Mouse (Mus musculus): ENCODE measurements around the gene Klc4.

The Klc4 gene

DNA sequence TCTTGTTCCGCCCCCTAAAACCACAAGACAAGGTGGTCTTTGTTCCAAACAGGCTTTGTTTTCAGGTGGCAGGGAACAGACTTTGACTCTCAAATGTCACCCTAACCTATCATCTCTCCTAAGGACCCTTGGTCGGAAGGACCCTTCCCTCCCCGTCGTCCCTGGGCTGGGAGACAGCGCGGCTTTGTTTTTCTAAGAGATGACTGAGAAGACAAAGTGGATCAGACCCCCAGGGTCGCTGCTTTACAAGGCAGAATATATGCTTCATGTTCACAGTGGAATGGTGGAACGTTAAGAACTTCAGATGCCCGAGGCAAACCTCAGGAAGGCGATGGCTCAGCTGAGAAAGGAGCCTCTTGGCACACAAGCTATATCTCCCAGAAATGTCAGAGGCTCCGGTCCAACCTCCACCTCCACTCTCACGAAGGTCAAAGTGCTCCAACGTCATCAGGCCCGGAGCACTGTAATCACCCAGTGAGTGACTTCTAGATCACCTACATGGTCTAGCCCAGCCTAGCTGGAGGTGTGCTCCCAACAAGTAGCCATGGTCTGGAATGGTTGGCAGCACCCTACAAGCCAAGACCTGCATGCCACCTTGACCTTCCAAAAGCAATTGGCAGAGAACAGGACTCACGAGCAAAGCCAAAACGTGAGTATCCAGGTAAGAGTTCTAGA is 26.0 kb downstream of the Klc4 start:
- DNase-seq = no peak

DNA sequence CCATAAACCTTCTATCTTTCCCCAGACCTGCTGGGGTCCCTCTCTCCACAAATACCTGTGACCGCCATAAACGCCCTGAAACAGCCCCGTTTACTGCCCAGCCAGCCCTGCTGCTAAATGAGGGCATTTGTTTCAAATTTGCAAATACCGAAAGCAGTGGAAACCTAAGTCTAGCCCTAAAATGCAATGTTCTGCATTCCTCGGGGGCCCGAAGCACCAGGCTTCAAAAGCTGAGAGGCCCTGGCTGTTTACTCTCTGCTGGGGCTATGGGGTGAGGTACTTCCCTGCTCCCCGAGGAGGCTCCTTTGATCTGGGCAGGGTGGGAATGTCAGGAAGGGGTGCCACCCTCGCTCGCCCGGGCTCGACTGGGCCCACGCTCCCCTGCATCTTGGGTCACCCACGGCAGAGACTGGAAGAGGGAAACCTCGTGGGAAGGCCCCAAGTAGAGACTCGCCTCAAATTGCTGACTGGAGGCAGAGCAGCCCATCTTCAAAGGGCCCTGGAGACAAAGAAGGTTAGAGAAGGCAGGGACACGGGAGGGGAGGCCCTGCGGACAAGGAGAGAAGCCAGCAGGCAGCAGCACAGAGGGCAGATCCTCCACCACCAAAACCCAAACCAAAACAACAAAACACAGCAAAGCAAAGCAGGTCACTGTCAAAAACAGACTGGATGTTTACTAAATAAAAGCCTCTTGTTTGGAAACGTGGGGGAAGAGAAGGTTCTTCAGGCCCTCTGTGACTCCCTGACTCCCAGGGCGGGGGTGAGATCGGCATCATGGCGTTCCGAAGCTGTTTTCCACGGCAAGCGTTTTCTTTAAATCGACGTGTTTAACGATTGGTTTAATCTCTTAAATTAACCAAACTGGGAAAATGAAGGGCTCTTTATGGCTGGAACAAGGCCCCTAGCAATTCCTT is 26.8 kb downstream of the Klc4 start:
- DNase-seq = peak; percentile 55

DNA sequence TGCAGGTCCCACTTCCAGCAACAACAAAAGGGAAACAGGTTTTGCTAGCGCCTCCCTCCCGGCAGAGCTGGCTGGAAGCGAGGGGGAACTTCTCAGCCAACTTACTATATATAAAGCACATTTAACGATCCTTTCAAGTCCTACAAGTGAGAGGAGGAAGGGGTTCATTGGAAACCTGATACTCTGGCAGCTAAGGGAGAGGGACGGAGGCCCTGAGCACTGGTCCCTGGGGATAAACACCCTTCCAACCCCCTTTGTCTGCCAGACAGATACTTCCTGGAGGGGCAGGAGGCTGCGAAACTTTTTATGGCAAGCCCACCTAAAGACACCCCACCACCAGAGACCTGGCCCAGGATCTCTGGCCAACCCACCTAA is 27.4 kb downstream of the Klc4 start:
- no peak for DNase-seq

DNA sequence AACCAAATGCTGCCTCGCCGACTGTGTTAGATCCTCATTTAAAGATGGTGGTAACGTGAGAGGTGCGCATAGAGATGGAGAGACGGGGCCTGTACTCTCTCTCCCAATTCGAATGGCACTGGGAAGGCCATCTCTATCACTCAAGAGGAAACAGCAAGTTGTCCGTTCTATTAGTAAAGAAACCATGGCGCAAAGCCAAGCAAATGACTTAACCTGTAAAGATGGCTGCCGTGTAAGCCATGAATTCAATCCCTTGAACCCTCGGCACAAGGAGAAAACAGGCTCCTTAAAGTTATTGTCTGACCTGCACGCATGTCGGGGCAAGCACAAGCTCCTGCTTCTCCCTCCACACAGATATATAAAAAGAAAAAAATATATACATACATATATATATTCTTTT is 28.0 kb downstream of the Klc4 start:
- DNase-seq = no peak

DNA sequence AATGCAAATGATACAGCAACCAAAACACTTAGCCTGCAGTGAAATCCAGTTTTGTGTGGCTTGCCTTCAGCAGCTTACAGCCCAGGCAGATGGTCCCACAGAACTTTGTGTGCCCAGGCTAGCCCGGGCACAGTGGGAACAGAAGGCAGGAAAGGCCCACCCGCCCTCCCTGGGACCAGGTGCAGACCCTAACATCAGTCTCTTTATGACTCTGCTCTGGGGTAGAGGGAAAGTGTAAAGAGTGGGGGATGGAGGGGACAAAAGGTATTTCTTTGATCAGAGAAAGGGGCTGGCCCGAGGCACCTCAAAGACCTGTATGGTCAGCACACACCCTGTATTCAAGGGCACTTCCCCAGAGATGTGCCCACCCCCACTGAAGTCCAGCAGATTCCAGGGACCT is 32.6 kb downstream of the Klc4 start:
- DNase-seq = no peak

DNA sequence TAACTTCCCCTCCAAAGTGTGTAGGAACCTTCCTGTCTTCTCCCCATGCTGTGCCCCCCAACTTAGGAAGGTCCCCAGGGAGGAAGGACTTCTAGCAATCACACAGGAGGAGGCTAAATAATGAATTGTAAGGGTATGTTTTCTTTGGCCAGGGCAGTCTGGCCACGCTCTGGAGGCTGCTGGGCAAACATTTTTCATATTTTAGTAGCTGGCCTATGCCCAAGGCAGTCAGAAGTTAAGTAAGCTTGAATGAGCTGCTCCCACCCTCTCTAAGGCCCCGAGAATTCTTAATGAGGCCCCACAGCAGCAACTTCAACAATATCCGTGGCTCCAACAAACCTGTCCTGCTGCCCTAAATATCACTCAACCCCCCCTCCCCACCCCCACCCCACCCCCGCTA is 33.0 kb downstream of the Klc4 start:
- no peak for DNase-seq

DNA sequence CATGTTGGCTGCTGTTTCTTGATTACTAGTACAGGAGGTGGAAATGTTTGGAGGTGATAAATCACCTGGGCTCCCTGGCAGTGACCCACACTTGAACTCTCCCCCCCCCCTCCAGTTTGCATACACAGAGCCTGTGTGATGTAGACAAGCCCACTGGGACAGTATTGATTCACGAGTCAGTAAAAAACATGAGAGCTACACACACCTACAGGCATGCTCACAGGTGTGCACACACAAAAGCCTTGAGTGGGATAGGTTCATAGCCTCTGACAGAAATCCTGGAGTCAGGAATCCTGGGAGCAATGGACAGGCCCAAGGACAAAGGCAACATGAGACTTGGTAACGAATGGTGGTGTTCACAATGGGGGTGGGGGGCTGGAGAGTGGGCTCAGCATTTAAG is 33.6 kb downstream of the Klc4 start:
- no peak for DNase-seq

DNA sequence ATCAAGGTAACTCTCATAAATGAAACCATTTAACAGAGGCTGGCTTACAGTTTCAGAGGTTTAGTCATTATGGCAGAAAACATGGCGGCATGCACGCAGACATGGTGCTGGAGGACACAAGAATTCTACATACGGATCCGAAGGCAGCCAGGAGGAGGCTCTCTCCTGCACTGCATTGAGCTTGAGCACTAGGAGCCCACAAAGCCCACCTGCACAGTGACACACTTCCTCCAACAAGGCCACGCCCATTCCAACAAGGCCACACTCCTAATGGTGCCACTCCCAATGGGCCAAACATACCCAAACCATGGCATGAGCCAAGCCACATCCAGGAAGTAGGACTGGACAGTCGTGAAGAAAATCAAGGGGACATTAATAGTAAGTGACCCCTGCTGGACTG is 34.5 kb downstream of the Klc4 start:
- no peak for DNase-seq

- no peak for DNase-seq
Observed at GRCm38 (mm10) chr17:46609721-46610514, 35.9 kb downstream of the Klc4 start.

DNA sequence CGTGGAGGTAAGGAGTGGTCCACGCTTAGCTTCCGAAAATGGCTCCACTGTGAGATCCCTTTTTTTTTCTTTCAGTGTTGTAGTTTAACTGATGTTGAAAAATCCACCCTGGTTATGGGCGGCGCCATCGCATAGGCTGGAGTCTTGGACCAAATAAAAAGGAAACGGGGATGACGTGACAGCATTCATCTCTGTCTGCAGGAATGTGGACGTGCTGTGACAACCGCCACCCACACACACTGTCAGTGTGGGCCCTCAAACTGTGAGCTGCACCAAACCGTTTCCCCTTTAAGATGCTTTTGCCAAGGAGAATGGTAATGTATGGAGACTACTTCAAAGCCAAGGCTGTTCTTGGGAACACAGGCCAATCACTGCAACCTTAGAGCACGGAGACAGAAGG is 39.8 kb downstream of the Klc4 start:
- no peak for DNase-seq

DNA sequence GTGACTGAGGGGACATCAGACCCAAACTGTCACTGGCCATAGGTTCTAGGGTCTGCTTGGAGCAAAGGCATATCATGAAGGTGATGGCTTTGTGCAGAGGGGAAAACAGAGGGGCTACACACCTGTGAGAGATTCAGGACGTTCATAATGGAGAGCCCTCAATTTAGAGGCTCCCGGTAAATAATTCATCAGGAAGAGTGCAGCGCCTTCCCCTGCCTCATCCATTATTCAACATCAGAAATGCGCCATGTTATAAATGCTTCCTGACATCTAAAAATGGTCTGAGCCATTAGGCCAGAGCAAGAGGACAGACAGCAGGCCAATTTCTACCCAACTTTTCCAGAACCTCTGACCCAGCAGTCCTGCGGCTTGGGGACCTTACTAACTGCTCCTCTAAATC is 40.7 kb downstream of the Klc4 start:
- DNase-seq = peak; percentile 39

- DNase-seq = no peak
Observed at GRCm38 (mm10) chr17:46603229-46603628, 42.6 kb downstream of the Klc4 start.

- DNase-seq = no peak
Observed at GRCm38 (mm10) chr17:46602212-46602611, 43.6 kb downstream of the Klc4 start.

GRCm38 (mm10) chr17:46600569-46600968 is 45.3 kb downstream of the Klc4 start:
- no peak for DNase-seq

GRCm38 (mm10) chr17:46598963-46599362 is 46.9 kb downstream of the Klc4 start:
- no peak for DNase-seq

- DNase-seq = no peak
Observed at GRCm38 (mm10) chr17:46597956-46598355, 47.9 kb downstream of the Klc4 start.

DNA sequence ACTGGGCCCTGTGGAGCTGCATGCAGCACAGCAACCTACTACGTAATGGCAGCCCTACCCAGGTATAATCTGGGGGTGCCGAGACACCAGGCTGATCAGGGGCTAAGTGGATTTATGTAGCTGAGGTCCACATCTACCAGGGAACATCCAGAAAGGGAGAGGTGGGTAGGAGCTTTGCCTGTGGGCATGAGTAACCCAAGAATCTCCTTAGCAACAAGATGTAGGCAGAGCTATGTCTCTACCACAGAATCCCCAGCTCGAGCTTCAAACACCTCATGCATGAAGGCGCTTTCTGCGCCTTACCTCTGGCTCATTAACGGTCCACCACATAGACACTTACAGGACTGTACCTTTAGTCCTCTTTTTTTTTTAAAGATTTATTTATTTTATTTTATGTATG is 50.5 kb downstream of the Klc4 start:
- DNase-seq = no peak

- DNase-seq = no peak
Observed at GRCm38 (mm10) chr17:46594606-46595005, 51.2 kb downstream of the Klc4 start.

GRCm38 (mm10) chr17:46593124-46593523 is 52.7 kb downstream of the Klc4 start:
- DNase-seq = no peak

DNA sequence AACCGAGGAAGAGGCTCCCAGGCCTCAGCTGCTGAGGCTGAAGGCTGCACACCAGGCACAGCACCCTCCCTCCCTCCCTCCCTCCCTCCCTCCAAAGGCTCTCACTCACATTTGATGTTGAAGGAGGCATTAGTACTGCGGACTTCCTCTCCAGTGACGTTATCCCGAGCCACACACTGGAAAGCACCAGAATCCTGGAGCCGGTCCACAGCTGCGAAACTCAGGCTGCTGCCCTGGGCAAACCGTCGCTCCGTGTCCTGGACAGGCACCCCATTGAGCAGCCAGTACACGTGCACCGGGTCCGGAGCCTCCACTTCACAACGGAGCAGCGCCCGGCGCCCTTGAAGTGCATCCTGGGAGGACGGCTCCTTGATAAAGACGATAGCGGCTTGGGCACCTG is 54.4 kb downstream of the Klc4 start:
- no peak for DNase-seq

DNA sequence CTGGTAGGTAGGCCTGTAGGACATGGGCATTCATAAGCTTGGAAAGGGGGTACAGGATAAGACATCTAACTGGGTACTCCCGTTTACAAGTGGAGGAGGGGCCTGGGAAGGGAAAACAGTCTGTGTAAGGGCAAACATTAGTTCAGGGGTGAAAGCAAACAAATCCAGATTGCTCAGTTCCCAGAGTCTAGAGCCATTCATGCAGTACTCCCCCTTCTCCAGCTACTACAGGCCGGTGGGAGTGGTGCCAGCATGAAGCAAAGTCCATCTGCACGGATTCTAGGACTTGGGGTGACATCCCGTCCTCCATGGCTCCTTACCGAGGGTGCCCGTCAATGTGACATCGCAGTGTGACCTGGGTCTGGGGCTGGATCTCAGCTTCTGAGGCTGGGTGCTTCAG is 55.4 kb downstream of the Klc4 start:
- DNase-seq = no peak

- DNase-seq = no peak
Observed at GRCm38 (mm10) chr17:46589635-46590314, 56.0 kb downstream of the Klc4 start.

- no peak for DNase-seq
Observed at GRCm38 (mm10) chr17:46588913-46589312, 56.9 kb downstream of the Klc4 start.

Measured in retina, postnatal 1 day (tissue).